Mouse (Mus musculus) ES-E14 (cell line): ENCODE results near the gene Slc38a1.

Source experiments
- HCFC1 ChIP-seq: IDR thresholded peaks from 2 replicates; pipeline ENCODE4 v1.6.1; 2012; ENCODE audit warnings: low read length, inconsistent platforms, borderline replicate concordance; ENCODE audit not compliant: insufficient read depth
- ZNF384 ChIP-seq: IDR thresholded peaks from 2 replicates; pipeline ENCODE4 v1.6.1; 2012; ENCODE audit warnings: low read depth, low read length, inconsistent platforms

DNA sequence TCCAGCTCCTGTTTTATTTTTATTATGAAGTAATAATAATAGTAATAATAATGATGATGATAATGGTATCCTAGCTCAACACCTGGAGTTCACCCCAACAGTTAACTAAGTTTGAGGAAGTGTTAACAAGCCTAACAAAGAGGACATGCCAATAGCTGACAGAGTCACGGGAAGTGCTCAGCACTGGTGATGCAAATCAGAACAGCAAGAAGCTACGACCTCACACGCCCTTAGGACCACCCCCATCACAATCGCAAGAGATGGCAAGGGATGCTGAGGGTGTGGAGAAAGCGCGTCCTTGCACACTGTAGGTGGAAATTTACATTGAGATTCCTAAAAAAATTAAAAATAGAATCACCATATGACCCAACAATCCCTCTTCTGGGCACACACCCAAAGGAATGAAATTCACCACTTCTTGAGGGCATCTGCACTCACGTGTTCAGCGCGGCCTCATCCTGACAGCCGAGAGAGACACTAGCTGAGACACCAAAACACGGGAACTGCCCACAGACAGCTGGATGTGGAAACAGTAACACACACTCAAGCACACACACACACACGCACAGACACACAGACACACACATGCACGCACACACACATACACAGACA, 11.5 kb downstream of the Slc38a1 start:
- TF ChIP-seq HCFC1 (no peak), ZNF384 (no peak)
